Mouse (Mus musculus) right cerebral cortex, postnatal 4 days (tissue): ENCODE measurements at regions not wholly inside any gene's neighbourhood (a gene's known extent, or its start where the extent isn't known, plus 50 kb on each side); places are given as distances from the start of the nearest gene placed in this dataset.

Experiments used
- DNase-seq: peaks from one replicate; pipeline ENCODE4 v3.0.0-alpha.2; 2022

DNA sequence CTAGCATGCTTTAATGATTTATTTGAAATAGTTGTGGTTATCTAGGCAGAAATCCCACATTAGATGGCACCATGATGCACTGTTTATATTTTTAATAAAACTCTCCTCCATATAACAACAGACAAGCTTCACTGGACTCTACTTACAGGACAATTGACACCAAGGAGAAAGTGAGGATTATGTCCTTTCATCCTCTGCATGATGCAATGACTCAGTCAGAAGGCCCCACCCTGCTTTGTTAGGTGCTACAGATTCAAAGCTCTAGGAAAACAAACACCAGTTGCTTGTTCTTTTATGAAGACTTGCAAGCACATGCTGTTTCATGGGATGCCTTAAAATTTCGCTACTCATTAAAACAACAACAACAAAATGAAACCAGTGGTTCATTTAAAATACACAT, 950.3 kb downstream of the Efnb2 start:
- DNase-seq = no peak

DNA sequence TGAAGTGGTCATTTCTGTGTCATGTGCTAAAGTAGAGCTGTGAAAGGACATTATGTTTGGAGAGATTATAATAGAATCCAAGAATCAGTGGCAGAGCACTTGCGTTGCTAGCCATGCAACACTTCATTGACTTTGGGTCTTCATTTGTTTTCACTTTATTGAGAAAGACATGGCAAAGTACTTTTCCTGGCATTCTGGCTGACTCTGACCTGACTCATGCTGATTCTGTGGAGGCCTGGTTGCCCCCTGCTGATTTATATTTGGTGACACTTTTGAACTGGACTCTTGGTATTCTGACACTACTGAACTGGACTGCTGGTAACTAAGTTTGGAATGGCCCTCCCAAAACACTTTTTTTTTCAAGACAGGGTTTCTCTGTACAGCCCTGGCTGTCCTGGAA, 951.6 kb downstream of the Efnb2 start:
- no peak for DNase-seq

DNA sequence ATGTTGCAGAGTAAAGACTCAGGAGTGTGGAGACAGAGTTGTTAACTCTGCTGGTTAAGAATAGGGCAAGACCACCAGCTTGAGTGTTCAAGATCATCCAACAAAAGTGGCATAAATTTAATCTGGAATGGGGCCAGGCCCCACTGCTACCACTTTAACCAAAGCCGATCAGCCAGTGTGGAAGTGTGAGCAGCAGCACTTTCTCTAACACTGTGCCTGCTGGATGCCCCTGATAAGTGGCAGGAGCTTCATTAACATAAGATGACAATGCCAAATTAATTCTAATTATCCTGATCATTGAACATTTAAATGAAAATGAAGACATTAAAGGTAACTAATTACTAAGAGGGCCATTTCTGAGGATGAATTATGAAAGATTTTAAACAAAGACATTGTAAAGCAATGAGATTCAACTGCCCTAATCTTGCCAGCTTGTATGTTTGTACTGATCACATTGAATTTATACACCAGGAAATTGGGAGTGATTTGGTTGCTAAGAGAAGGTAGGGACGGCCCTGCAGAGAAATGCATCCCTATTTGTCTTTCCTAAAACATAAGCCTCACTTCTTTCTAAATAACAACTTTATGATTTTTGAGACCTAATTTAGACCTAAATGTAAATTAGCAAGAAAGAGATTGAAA, 969.6 kb downstream of the Efnb2 start:
- no peak for DNase-seq

DNA sequence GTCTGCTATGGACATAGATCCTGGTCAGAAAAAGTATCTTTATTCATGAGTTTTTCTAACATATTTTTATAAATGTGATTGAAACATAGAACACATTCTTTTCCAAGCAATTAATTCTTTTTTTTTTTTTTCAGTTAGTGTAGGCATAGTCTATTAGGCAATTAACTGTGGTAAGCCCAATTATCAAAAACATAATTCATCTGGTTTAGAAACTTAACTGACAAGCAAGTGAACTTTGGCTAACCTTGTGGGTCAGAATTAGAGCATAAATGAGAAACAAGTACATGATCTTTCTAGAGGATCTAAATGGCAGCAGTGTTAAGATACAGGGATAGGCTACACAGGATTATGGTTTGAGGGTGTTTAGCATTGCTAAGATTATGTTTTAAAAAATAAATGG, 1007.2 kb downstream of the Efnb2 start:
- no peak for DNase-seq
